Mouse (Mus musculus): Measurements from ENCODE around the gene Stoml1. TPM values are rescaled to one million over a fixed set of nuclear protein-coding genes. Genes with fewer than 3 reads are reported as not detected.

Stoml1 gene
- total and polyA plus RNA-seq, 3 experiments, result 6.4 to 8.7 TPM; not detected in 1

- Histone ChIP-seq H3K4me3 (ENCODE audit: control insufficient read depth in 1 of 2, insufficient read depth in 1 of 2, low read depth in 2 of 2, low read length in 2 of 2) (no peak overlapping the region), H3K27ac (ENCODE audit: control insufficient read depth, low read depth, low read length) (no peak overlapping the region), H3K27me3 (ENCODE audit: control insufficient read depth in 1 of 2, insufficient read depth in 2 of 2, low read length in 2 of 2) (no peaks in the 10 kb centered on the region), H3K79me2 (ENCODE audit: control insufficient read depth, insufficient read depth, low read length, poor library complexity) (no peaks in the 10 kb centered on the region), H3K4me1 (ENCODE audit: control insufficient read depth in 1 of 2, insufficient read depth in 2 of 2, low read length in 2 of 2) (peaks cover 7 to 21% of the 10 kb centered on the region in 2 experiments), H3K36me3 (ENCODE audit: control insufficient read depth in 1 of 2, insufficient read depth in 2 of 2, low read length in 2 of 2) (peaks cover 4 to 16% of the 10 kb centered on the region in 2 experiments), H3K9ac (ENCODE audit: control insufficient read depth, low read depth, low read length, poor library complexity, severe bottlenecking) (no peak overlapping the region), H3K9me3 (replicated peaks; ENCODE audit: insufficient read depth, low read length) (no peaks in the 10 kb centered on the region)
- TF ChIP-seq SMC3 (IDR thresholded peaks at IDR 0.05; ENCODE audit: low read depth, low read length) (peak; percentile 32), CTCF (IDR thresholded peaks at IDR 0.05 in 2 of 3, conservative IDR thresholded peaks at IDR 0.05 in 1 of 3; ENCODE audit: control insufficient read depth in 1 of 3, insufficient read depth in 1 of 3, low read depth in 2 of 3, low read length in 3 of 3, poor library complexity in 1 of 3, severe bottlenecking in 1 of 3) (peak; percentile 28 to 66 (median 62); a peak in 5 of 6 replicates), TBP (IDR thresholded peaks at IDR 0.05; ENCODE audit: low read depth, low read length) (no peak), RAD21 (IDR thresholded peaks at IDR 0.05; ENCODE audit: low read depth, low read length) (peak; percentile 44), MEF2A (IDR thresholded peaks at IDR 0.05; ENCODE audit: extremely low read depth, insufficient replicate concordance, low read depth, low read length, poor library complexity, severe bottlenecking) (no peak), NELFE (IDR thresholded peaks at IDR 0.05; ENCODE audit: low read depth, low read length) (no peak)
- DNase-seq (ENCODE audit: low read depth, low spot score), result peak; percentile 46
Observed at GRCm38 (mm10) chr9:58216402-58216801, 36.6 kb upstream of the Stoml1 start.

- H3K9ac ChIP-seq (ENCODE audit: control insufficient read depth, low read depth, low read length, poor library complexity, severe bottlenecking), result no peak overlapping the region
- no peak overlapping the region for H3K27ac ChIP-seq (ENCODE audit: control insufficient read depth, low read depth, low read length)
- no peak for TF ChIP-seq TBP (IDR thresholded peaks at IDR 0.05; ENCODE audit: low read depth, low read length)
- TF ChIP-seq MYB (IDR thresholded peaks at IDR 0.05; ENCODE audit: low read depth, low read length), result no peak
- no peak for TF ChIP-seq JUND (IDR thresholded peaks at IDR 0.05; ENCODE audit: low read depth, low read length)
- TF ChIP-seq TAL1 (IDR thresholded peaks at IDR 0.05; ENCODE audit: low read length), result no peak
- no peak for TF ChIP-seq GABPA (IDR thresholded peaks at IDR 0.05; ENCODE audit: low read depth, low read length)
- TF ChIP-seq KAT2A (conservative IDR thresholded peaks at IDR 0.05; ENCODE audit: low read depth, low read length), result no peak
- TF ChIP-seq USF2 (IDR thresholded peaks at IDR 0.05; ENCODE audit: borderline replicate concordance in 1 of 2, insufficient read depth in 1 of 2, low read depth in 1 of 2, low read length in 2 of 2), result no peak
- TF ChIP-seq ZNF384 (IDR thresholded peaks at IDR 0.05; ENCODE audit: low read depth, low read length), result no peak
- no peak for TF ChIP-seq ZMIZ1 (IDR thresholded peaks at IDR 0.05; ENCODE audit: low read depth, low read length)
- no peak for TF ChIP-seq MXI1 (IDR thresholded peaks at IDR 0.05; ENCODE audit: low read depth, low read length)
- no peak for TF ChIP-seq RCOR1 (IDR thresholded peaks at IDR 0.05; ENCODE audit: low read depth, low read length)
- TF ChIP-seq TCF12 (IDR thresholded peaks at IDR 0.05; ENCODE audit: low read depth, low read length), result no peak
- DNase-seq (ENCODE audit: low read depth, low spot score), result no peak
- H3K4me1 ChIP-seq (ENCODE audit: control insufficient read depth in 1 of 2, insufficient read depth in 2 of 2, low read length in 2 of 2), result peaks cover 7 to 19% of the 10 kb centered on the region in 2 experiments
- no peaks in the 10 kb centered on the region for H3K9me3 ChIP-seq (replicated peaks; ENCODE audit: insufficient read depth, low read length)
- H3K4me3 ChIP-seq (ENCODE audit: control insufficient read depth in 1 of 2, insufficient read depth in 1 of 2, low read depth in 2 of 2, low read length in 2 of 2), result no peak overlapping the region
- no peaks in the 10 kb centered on the region for H3K79me2 ChIP-seq (ENCODE audit: control insufficient read depth, insufficient read depth, low read length, poor library complexity)
- peaks cover 4 to 13% of the 10 kb centered on the region in 2 experiments for H3K36me3 ChIP-seq (ENCODE audit: control insufficient read depth in 1 of 2, insufficient read depth in 2 of 2, low read length in 2 of 2)
- H3K27me3 ChIP-seq (ENCODE audit: control insufficient read depth in 1 of 2, insufficient read depth in 2 of 2, low read length in 2 of 2), result no peaks in the 10 kb centered on the region
Observed at GRCm38 (mm10) chr9:58218539-58218938, 34.4 kb upstream of the Stoml1 start.

Measured in MEL (cell line).